Mouse (Mus musculus): ENCODE measurements at regions not wholly inside any gene's neighbourhood (a gene's known extent, or its start where the extent isn't known, plus 50 kb on each side); places are given as distances from the start of the nearest gene placed in this dataset.
A peak's percentile ranks its signal among the peaks of the same experiment; 100 is the strongest.

DNA sequence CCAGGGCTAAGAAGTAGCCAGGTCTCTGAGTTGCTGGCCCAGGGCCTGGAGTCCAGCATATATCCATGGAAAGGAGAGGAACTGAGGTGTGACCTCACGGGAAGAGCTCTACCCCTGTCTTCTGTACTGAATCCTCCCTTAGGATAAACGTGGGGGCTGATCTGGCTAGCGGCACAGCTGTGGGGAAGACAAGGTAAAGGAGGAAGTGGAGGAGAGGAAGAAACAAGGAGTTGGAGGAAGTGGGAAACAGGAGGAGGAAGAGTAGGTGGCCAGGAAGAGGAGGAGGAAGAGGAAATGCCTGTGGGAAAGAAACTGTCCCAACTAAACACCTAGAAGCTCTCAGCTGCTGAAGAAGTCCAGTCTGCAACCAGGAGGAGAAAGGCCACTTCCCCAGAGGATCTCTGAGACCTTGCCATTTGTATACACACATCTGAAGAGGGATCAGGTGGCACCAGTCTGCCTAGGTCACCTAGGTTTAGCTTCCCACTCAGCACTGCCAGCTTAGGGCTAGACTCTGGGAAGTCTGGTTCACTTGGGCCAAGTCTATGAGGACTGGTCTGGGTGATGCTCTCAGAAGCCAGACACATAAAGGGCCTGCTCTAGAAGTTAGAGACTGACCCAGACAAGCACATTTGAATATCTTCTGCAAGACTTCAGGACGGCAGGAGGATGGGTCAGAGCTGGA, 100.6 kb upstream of the Jun start:
- DNase-seq (ENCODE audit: low read depth, low spot score), result no peak
- no peak overlapping the region for H3K4me3 ChIP-seq (ENCODE audit: control insufficient read depth in 1 of 2, insufficient read depth in 1 of 2, low read depth in 2 of 2, low read length in 2 of 2)
- no peaks in the 10 kb centered on the region for H3K27me3 ChIP-seq (ENCODE audit: control insufficient read depth in 1 of 2, insufficient read depth in 2 of 2, low read length in 2 of 2)
- no peak for TF ChIP-seq NRF1 (IDR thresholded peaks at IDR 0.05; ENCODE audit: insufficient read depth, low read depth, low read length, poor library complexity, severe bottlenecking)
- TF ChIP-seq GABPA (IDR thresholded peaks at IDR 0.05; ENCODE audit: low read depth, low read length), result no peak
- no peak for TF ChIP-seq MXI1 (IDR thresholded peaks at IDR 0.05; ENCODE audit: low read depth, low read length)
- no peak for TF ChIP-seq SIN3A (IDR thresholded peaks at IDR 0.05; ENCODE audit: low read length)
- no peak for TF ChIP-seq ETS1 (IDR thresholded peaks at IDR 0.05; ENCODE audit: low read depth, low read length)
- no peak for TF ChIP-seq MAX (IDR thresholded peaks at IDR 0.05; ENCODE audit: low read length)
- TF ChIP-seq CHD1 (IDR thresholded peaks at IDR 0.05; ENCODE audit: low read depth, low read length), result no peak
- TF ChIP-seq MAFK (IDR thresholded peaks at IDR 0.05; ENCODE audit: borderline replicate concordance, low read depth, low read length), result no peak
- H3K27ac ChIP-seq (ENCODE audit: control insufficient read depth, low read depth, low read length), result no peak overlapping the region
- no peak overlapping the region for H3K9ac ChIP-seq (ENCODE audit: control insufficient read depth, low read depth, low read length, poor library complexity, severe bottlenecking)
- no peaks in the 10 kb centered on the region for H3K79me2 ChIP-seq (ENCODE audit: control insufficient read depth, insufficient read depth, low read length, poor library complexity)
- no peaks in the 10 kb centered on the region for H3K9me3 ChIP-seq (replicated peaks; ENCODE audit: insufficient read depth, low read length)
- H3K4me1 ChIP-seq (ENCODE audit: control insufficient read depth in 1 of 2, insufficient read depth in 2 of 2, low read length in 2 of 2), result peaks cover 28 to 30% of the 10 kb centered on the region in 2 experiments
- H3K36me3 ChIP-seq (ENCODE audit: control insufficient read depth in 1 of 2, insufficient read depth in 2 of 2, low read length in 2 of 2), result peaks cover 0 to 34% of the 10 kb centered on the region in 2 experiments; a peak in 2 of 4 replicates

- Histone ChIP-seq H3K36me3 (ENCODE audit: control insufficient read depth in 1 of 2, insufficient read depth in 2 of 2, low read length in 2 of 2) (peaks cover 0 to 40% of the 10 kb centered on the region in 2 experiments; a peak in 2 of 4 replicates), H3K27me3 (ENCODE audit: control insufficient read depth in 1 of 2, insufficient read depth in 2 of 2, low read length in 2 of 2) (no peaks in the 10 kb centered on the region), H3K4me3 (ENCODE audit: control insufficient read depth in 1 of 2, insufficient read depth in 1 of 2, low read depth in 2 of 2, low read length in 2 of 2) (no peak overlapping the region), H3K9me3 (replicated peaks; ENCODE audit: insufficient read depth, low read length) (no peaks in the 10 kb centered on the region), H3K4me1 (ENCODE audit: control insufficient read depth in 1 of 2, insufficient read depth in 2 of 2, low read length in 2 of 2) (peaks cover 31 to 36% of the 10 kb centered on the region in 2 experiments), H3K79me2 (ENCODE audit: control insufficient read depth, insufficient read depth, low read length, poor library complexity) (no peaks in the 10 kb centered on the region), H3K27ac (ENCODE audit: control insufficient read depth, low read depth, low read length) (no peak overlapping the region), H3K9ac (ENCODE audit: control insufficient read depth, low read depth, low read length, poor library complexity, severe bottlenecking) (0 out of 2 replicates have a peak overlapping the region, but pooled peaks have one; percentile 32)
- no peak for TF ChIP-seq GATA1 (IDR thresholded peaks at IDR 0.05; ENCODE audit: low read depth, low read length)
- no peak for TF ChIP-seq ZKSCAN1 (IDR thresholded peaks at IDR 0.05; ENCODE audit: low read depth, low read length)
- TF ChIP-seq TBP (IDR thresholded peaks at IDR 0.05; ENCODE audit: low read depth, low read length), result no peak
- no peak for TF ChIP-seq UBTF (IDR thresholded peaks at IDR 0.05; ENCODE audit: borderline replicate concordance, insufficient read depth, low read depth, low read length)
- no peak for TF ChIP-seq CHD1 (IDR thresholded peaks at IDR 0.05; ENCODE audit: low read depth, low read length)
- DNase-seq (ENCODE audit: low read depth, low spot score), result peak; percentile 23
Observed at GRCm38 (mm10) chr4:95153737-95154287, 101.8 kb upstream of the Jun start.

DNA sequence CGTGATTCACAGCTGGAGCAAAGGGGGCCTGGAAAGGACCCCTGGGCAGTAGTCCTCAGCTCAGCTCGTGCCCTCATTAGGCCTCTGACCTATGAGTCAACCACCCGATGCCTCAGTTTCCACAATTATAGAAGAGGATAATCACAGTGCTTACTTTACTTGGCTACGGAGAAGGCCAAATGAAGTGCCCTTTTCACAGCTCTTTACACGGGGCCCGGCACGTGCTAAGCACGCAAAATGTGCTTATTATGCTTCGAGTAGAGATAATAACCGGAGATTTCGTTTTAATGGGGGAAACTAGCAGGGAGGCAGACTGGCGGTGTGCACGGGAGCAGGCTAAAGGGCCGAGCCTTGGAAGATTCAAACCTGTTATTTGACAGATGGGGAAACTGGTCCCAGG, 102.4 kb upstream of the Jun start:
- H3K27ac ChIP-seq (ENCODE audit: control insufficient read depth, low read depth, low read length), result no peak overlapping the region
- H3K4me3 ChIP-seq (ENCODE audit: control insufficient read depth in 1 of 2, insufficient read depth in 1 of 2, low read depth in 2 of 2, low read length in 2 of 2), result no peak overlapping the region
- no peaks in the 10 kb centered on the region for H3K27me3 ChIP-seq (ENCODE audit: control insufficient read depth in 1 of 2, insufficient read depth in 2 of 2, low read length in 2 of 2)
- no peak for DNase-seq (ENCODE audit: low read depth, low spot score)
- TF ChIP-seq ZKSCAN1 (IDR thresholded peaks at IDR 0.05; ENCODE audit: low read depth, low read length) (no peak), JUND (IDR thresholded peaks at IDR 0.05; ENCODE audit: low read depth, low read length) (no peak), MYB (IDR thresholded peaks at IDR 0.05; ENCODE audit: low read depth, low read length) (no peak)
- no peaks in the 10 kb centered on the region for H3K9me3 ChIP-seq (replicated peaks; ENCODE audit: insufficient read depth, low read length)
- no peaks in the 10 kb centered on the region for H3K79me2 ChIP-seq (ENCODE audit: control insufficient read depth, insufficient read depth, low read length, poor library complexity)
- peaks cover 31 to 36% of the 10 kb centered on the region in 2 experiments for H3K4me1 ChIP-seq (ENCODE audit: control insufficient read depth in 1 of 2, insufficient read depth in 2 of 2, low read length in 2 of 2)
- no peak overlapping the region for H3K9ac ChIP-seq (ENCODE audit: control insufficient read depth, low read depth, low read length, poor library complexity, severe bottlenecking)
- peaks cover 0 to 40% of the 10 kb centered on the region in 2 experiments; a peak in 2 of 4 replicates for H3K36me3 ChIP-seq (ENCODE audit: control insufficient read depth in 1 of 2, insufficient read depth in 2 of 2, low read length in 2 of 2)
